ENCODE assay signal across 9 mouse cellular contexts in the genomic region with DNA sequence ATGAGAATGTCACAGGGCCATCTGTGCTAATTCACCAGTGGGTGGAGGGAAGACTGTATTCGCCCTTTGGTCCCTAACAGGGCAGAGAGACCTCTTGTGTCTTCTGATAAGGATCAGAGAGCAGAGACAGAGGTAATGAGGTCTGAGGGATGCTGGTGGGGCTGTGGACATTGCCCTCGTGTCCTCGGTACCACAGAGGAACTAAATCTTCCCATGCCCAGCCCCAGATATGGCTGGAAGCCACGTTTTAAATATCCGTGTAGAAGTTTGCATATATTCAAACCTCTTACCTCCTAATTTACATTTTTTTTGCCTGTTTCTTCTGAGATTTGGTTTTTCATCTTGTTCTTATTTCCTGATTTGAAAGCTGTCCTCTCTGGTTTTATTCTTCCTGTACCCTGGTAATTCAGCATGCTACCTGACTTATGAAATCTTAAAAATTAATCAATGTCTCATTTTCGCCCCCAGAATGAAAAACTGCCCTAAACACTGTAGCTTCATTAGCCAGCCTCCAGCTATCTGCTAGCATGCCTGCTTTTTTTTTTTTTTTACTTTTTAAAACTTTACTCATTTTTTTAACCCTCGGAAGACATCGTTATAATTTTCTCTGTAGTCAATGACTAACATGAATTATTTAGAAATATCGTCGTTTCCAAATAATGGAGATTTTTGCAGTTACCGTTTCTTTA. TPM values are rescaled to one million over a fixed set of nuclear protein-coding genes. Genes with fewer than 3 reads are reported as not detected.
DNase-seq lines count a peak whose midpoint lies in the region; ATAC-seq lines count a peak whose summit lies in the region.
"Had no signal": no experiment of that assay in that cellular context is flagged by ENCODE, and none has a peak within 500 bp of the region (broad histone marks: within the 10 kb centered on the region; RNA-seq: fewer than 3 reads in every experiment).

No protein-coding gene starts in this region.

- H3K4me2 ChIP-seq in heart, embryonic 15.5 days, result peak overlapping the region; percentile 63
- peak overlapping the region; percentile 48 for H3K4me2 ChIP-seq in midbrain, embryonic 11.5 days

- no peak for DNase-seq in heart, postnatal 25 days (ENCODE audit: low spot score)
- DNase-seq in kidney, adult 18-20 months, result peak; percentile 50
- DNase-seq in midbrain, embryonic 11.5 days (ENCODE audit: low spot score, missing footprints), result no peak
- no peak for DNase-seq in frontal cortex, postnatal 25 days (ENCODE audit: low spot score in 2 of 2)
- no peak for DNase-seq in c-Kit-positive CD71-positive TER-119-positive erythroid progenitor cells, embryonic 14.5 days (ENCODE audit: low spot score)
- no peak for DNase-seq in adrenal gland, adult 2 months

- ATAC-seq in heart, embryonic 15.5 days (replicated peaks; ENCODE audit: insufficient number of reproducible peaks, insufficient read depth, low FRiP score, low read depth), result no peak
- ATAC-seq in common myeloid progenitor, adult 5-6 weeks (replicated peaks; ENCODE audit: low read depth, poor library complexity, severe bottlenecking), result 0 out of 2 replicates have a peak, but pooled peaks have one; percentile 6
- no peak for ATAC-seq in midbrain, embryonic 11.5 days (ENCODE audit: low FRiP score)
- ATAC-seq: Patski had no signal

- H3K9me3 ChIP-seq in heart, embryonic 15.5 days (replicated peaks), result no peaks in the 10 kb centered on the region
- H3K9me3 ChIP-seq in midbrain, embryonic 11.5 days (ENCODE audit: control insufficient read depth, low read length), result no peaks in the 10 kb centered on the region

- intact Hi-C loops in heart, postnatal 25 days (cut with DNase I), result no loop called here

- no peaks in the 10 kb centered on the region for H3K36me3 ChIP-seq in heart, embryonic 15.5 days
- no peaks in the 10 kb centered on the region for H3K36me3 ChIP-seq in midbrain, embryonic 11.5 days (ENCODE audit: control insufficient read depth, insufficient read depth, low read length)

- peak overlapping the region; percentile 43 for H3K9ac ChIP-seq in heart, embryonic 15.5 days
- H3K9ac ChIP-seq in midbrain, embryonic 11.5 days (ENCODE audit: low read length), result peak overlapping the region; percentile 57

- no peaks in the 10 kb centered on the region for H3K27me3 ChIP-seq in heart, embryonic 15.5 days
- H3K27me3 ChIP-seq in midbrain, embryonic 11.5 days (ENCODE audit: control insufficient read depth, insufficient read depth, low read length), result no peaks in the 10 kb centered on the region
- H3K27me3 ChIP-seq: Patski had no signal

- H3K4me1 ChIP-seq in heart, embryonic 15.5 days (replicated peaks), result peaks cover 50% of the 10 kb centered on the region
- H3K4me1 ChIP-seq in midbrain, embryonic 11.5 days (ENCODE audit: control insufficient read depth, insufficient read depth, low read length), result peaks cover 16% of the 10 kb centered on the region

- H3K27ac ChIP-seq in heart, embryonic 15.5 days, result peak overlapping the region; percentile 85
- no peak overlapping the region for H3K27ac ChIP-seq in midbrain, embryonic 11.5 days (ENCODE audit: low read depth, low read length)

- WGBS in heart, embryonic 15.5 days, result 67% methylated on average over 11 of the region's 11 CpGs
- WGBS in midbrain, embryonic 11.5 days, result 69% methylated on average over 11 of the region's 11 CpGs

- H3K4me3 ChIP-seq in heart, embryonic 15.5 days, result peak overlapping the region; percentile 37
- H3K4me3 ChIP-seq in midbrain, embryonic 11.5 days (ENCODE audit: low read depth, low read length), result peak overlapping the region; percentile 19; the same call in 1 of the 2 replicates

RNA-seq across cellular contexts. Expression of gene Spocd1, which starts 50.9 kb away (rescaled TPM):
- 0.30 and 0.31 TPM in 2 replicates for polyA plus RNA-seq in heart, embryonic 15.5 days (2015; fragmentation: Nextera tagmentation; extraction: Ambion mirVana)
- total RNA-seq in heart, postnatal 25 days (2021), result under 1 TPM in 1 of 2 experiments, not detected in 1; 0.08 TPM
- 0.05 TPM in 1 of 2 replicates, not detected in the other for total RNA-seq in common myeloid progenitor, adult 5-6 weeks (2017)
- polyA plus RNA-seq in midbrain, embryonic 11.5 days (2014; fragmentation: Nextera tagmentation; extraction: Ambion mirVana), result not detected in 2 replicates
- total RNA-seq in adrenal gland, adult 2 months (2021), result 1 to 10 TPM in 1 of 2 experiments, under 1 TPM in 1; 0.92 to 1.1 TPM
- polyA plus RNA-seq in adrenal gland, adult 2 months (2012; rRNA removed), result 3.2 and 3.7 TPM in 2 replicates
